Mouse (Mus musculus) MEL (cell line): ENCODE measurements around the gene Tmed6. TPM values are rescaled to one million over a fixed set of nuclear protein-coding genes. Genes with fewer than 3 reads are reported as not detected.

Experiments
- DNase-seq: peaks from one replicate; pipeline ENCODE4 v3.0.0; 2011; ENCODE audit warnings: low read depth, low spot score
- H3K27ac ChIP-seq: 2 replicates; pipeline ENCODE4 v1.5.1; 2012; ENCODE audit warnings: low read depth, mild to moderate bottlenecking, control low read depth, low read length, moderate library complexity; ENCODE audit not compliant: control insufficient read depth
- H3K27me3 ChIP-seq, 2 experiments: fragments of 150-350 bp in 1 of 2; sonication (generic) in 1 of 2; 2 replicates each; pipeline ENCODE4 v1.6.1; 2012; ENCODE audit warnings: low read length in 2 of 2, mild to moderate bottlenecking in 2 of 2, improper control_type of control experiment in 1 of 2, moderate library complexity in 1 of 2; ENCODE audit not compliant: insufficient read depth in 2 of 2, control insufficient read depth in 1 of 2
- H3K36me3 ChIP-seq, 2 experiments: 2 replicates each; pipeline ENCODE4 v1.6.1; 2012 to 2014; ENCODE audit warnings: low read length in 2 of 2, improper control_type of control experiment in 1 of 2, inconsistent platforms in 1 of 2, mild to moderate bottlenecking in 1 of 2; ENCODE audit not compliant: insufficient read depth in 2 of 2, control insufficient read depth in 1 of 2
- H3K4me1 ChIP-seq, 2 experiments: fragments of 150-350 bp in 1 of 2; sonication (generic) in 1 of 2; 2 replicates each; pipeline ENCODE4 v1.6.1; 2012; ENCODE audit warnings: low read length in 2 of 2, improper control_type of control experiment in 1 of 2, mild to moderate bottlenecking in 1 of 2; ENCODE audit not compliant: insufficient read depth in 2 of 2, control insufficient read depth in 1 of 2
- H3K4me3 ChIP-seq, 2 experiments: fragments of 150-350 bp in 1 of 2; sonication (generic) in 1 of 2; 2 replicates each; pipeline ENCODE4 v1.5.1; 2012; ENCODE audit warnings: low read depth in 2 of 2, low read length in 2 of 2, mild to moderate bottlenecking in 2 of 2, moderate library complexity in 2 of 2, control low read depth in 1 of 2, improper control_type of control experiment in 1 of 2; ENCODE audit not compliant: control insufficient read depth in 1 of 2, insufficient read depth in 1 of 2
- H3K79me2 ChIP-seq: 2 replicates; pipeline ENCODE4 v1.6.1; 2012; ENCODE audit warnings: mild to moderate bottlenecking, low read length, moderate library complexity; ENCODE audit not compliant: control insufficient read depth, poor library complexity, insufficient read depth
- H3K9ac ChIP-seq: 2 replicates; pipeline ENCODE4 v1.6.1; 2012; ENCODE audit warnings: low read depth, mild to moderate bottlenecking, control low read depth, low read length, moderate library complexity; ENCODE audit not compliant: control insufficient read depth, poor library complexity, severe bottlenecking
- H3K9me3 ChIP-seq: fragments of 150-350 bp; sonication (generic); replicated peaks from 2 replicates; pipeline ENCODE4 v1.6.1; 2012; ENCODE audit warnings: mild to moderate bottlenecking, low read length, improper control_type of control experiment, moderate library complexity; ENCODE audit not compliant: insufficient read depth
- BHLHE40 ChIP-seq: IDR thresholded peaks from 2 replicates; pipeline ENCODE4 v1.6.1; 2012; ENCODE audit warnings: low read depth, mild to moderate bottlenecking, inconsistent platforms, low read length, improper control_type of control experiment, borderline replicate concordance
- CHD1 ChIP-seq: IDR thresholded peaks from 2 replicates; pipeline ENCODE4 v1.6.1; 2012; ENCODE audit warnings: low read depth, mild to moderate bottlenecking, inconsistent platforms, low read length, improper control_type of control experiment
- CHD2 ChIP-seq: IDR thresholded peaks from 2 replicates; pipeline ENCODE4 v1.6.1; 2011; ENCODE audit warnings: low read length, improper control_type of control experiment
- E2F4 ChIP-seq: IDR thresholded peaks from 2 replicates; pipeline ENCODE4 v1.6.1; 2011; ENCODE audit warnings: low read depth, low read length, improper control_type of control experiment, borderline replicate concordance
- EP300 ChIP-seq, 2 experiments: IDR thresholded peaks; 2 replicates each; pipeline ENCODE4 v1.6.1; 2011; ENCODE audit warnings: improper control_type of control experiment in 2 of 2, low read length in 2 of 2, low read depth in 1 of 2, mild to moderate bottlenecking in 1 of 2
- ETS1 ChIP-seq: IDR thresholded peaks from 2 replicates; pipeline ENCODE4 v1.6.1; 2012; ENCODE audit warnings: low read depth, mild to moderate bottlenecking, inconsistent platforms, low read length, improper control_type of control experiment, moderate library complexity
- GABPA ChIP-seq: IDR thresholded peaks from 2 replicates; pipeline ENCODE4 v1.6.1; 2012; ENCODE audit warnings: low read depth, mild to moderate bottlenecking, inconsistent platforms, low read length, improper control_type of control experiment, moderate library complexity
- GATA1 ChIP-seq: IDR thresholded peaks from 2 replicates; pipeline ENCODE4 v1.6.1; 2011; ENCODE audit warnings: low read depth, low read length, improper control_type of control experiment
- JUND ChIP-seq: IDR thresholded peaks from 2 replicates; pipeline ENCODE4 v1.6.1; 2011; ENCODE audit warnings: low read depth, mild to moderate bottlenecking, improper control_type of control experiment, low read length
- KAT2A ChIP-seq: conservative IDR thresholded peaks from 2 replicates; pipeline ENCODE4 v1.6.1; 2012; ENCODE audit warnings: low read depth, low read length, improper control_type of control experiment, inconsistent platforms
- MAFK ChIP-seq: IDR thresholded peaks from 2 replicates; pipeline ENCODE4 v1.6.1; 2011; ENCODE audit warnings: low read depth, mild to moderate bottlenecking, low read length, improper control_type of control experiment, borderline replicate concordance
- MEF2A ChIP-seq: IDR thresholded peaks from 2 replicates; pipeline ENCODE4 v1.6.1; 2014; ENCODE audit warnings: low read depth, mild to moderate bottlenecking, inconsistent platforms, low read length, improper control_type of control experiment; ENCODE audit not compliant: poor library complexity, insufficient replicate concordance, severe bottlenecking; ENCODE audit errors: extremely low read depth
- MYB ChIP-seq: IDR thresholded peaks from 2 replicates; pipeline ENCODE4 v1.6.1; 2011; ENCODE audit warnings: mild to moderate bottlenecking, low read depth, low read length, improper control_type of control experiment
- MYC ChIP-seq: IDR thresholded peaks from 2 replicates; pipeline ENCODE4 v1.6.1; 2011; ENCODE audit warnings: low read depth, mild to moderate bottlenecking, low read length, improper control_type of control experiment, moderate library complexity
- NELFE ChIP-seq: IDR thresholded peaks from 2 replicates; pipeline ENCODE4 v1.6.1; 2011; ENCODE audit warnings: low read depth, low read length, improper control_type of control experiment
- NRF1 ChIP-seq: IDR thresholded peaks from 2 replicates; pipeline ENCODE4 v1.6.1; 2014; ENCODE audit warnings: low read depth, mild to moderate bottlenecking, inconsistent platforms, low read length, improper control_type of control experiment, moderate library complexity; ENCODE audit not compliant: poor library complexity, insufficient read depth, severe bottlenecking
- POLR2AphosphoS5 ChIP-seq: IDR thresholded peaks from 2 replicates; pipeline ENCODE4 v1.6.1; 2012; ENCODE audit warnings: low read depth, borderline replicate concordance, mild to moderate bottlenecking, inconsistent platforms, low read length, moderate library complexity, mixed read lengths
- RAD21 ChIP-seq: IDR thresholded peaks from 2 replicates; pipeline ENCODE4 v1.6.1; 2011; ENCODE audit warnings: mild to moderate bottlenecking, low read depth, low read length, improper control_type of control experiment
- RCOR1 ChIP-seq: IDR thresholded peaks from 2 replicates; pipeline ENCODE4 v1.6.1; 2012; ENCODE audit warnings: low read depth, mild to moderate bottlenecking, inconsistent platforms, low read length, improper control_type of control experiment
- SIN3A ChIP-seq: IDR thresholded peaks from 2 replicates; pipeline ENCODE4 v1.6.1; 2012; ENCODE audit warnings: low read length, improper control_type of control experiment, inconsistent platforms
- SMC3 ChIP-seq: IDR thresholded peaks from 2 replicates; pipeline ENCODE4 v1.6.1; 2011; ENCODE audit warnings: low read depth, low read length, improper control_type of control experiment
- TAL1 ChIP-seq: IDR thresholded peaks from 2 replicates; pipeline ENCODE4 v1.6.1; 2012; ENCODE audit warnings: mild to moderate bottlenecking, inconsistent platforms, low read length, moderate library complexity, mixed read lengths
- TCF12 ChIP-seq: IDR thresholded peaks from 2 replicates; pipeline ENCODE4 v1.6.1; 2014; ENCODE audit warnings: low read depth, mild to moderate bottlenecking, inconsistent platforms, low read length, improper control_type of control experiment, moderate library complexity
- UBTF ChIP-seq: IDR thresholded peaks from 2 replicates; pipeline ENCODE4 v1.6.1; 2012; ENCODE audit warnings: low read depth, mild to moderate bottlenecking, inconsistent platforms, low read length, improper control_type of control experiment, moderate library complexity, borderline replicate concordance; ENCODE audit not compliant: insufficient read depth
- USF1 ChIP-seq: IDR thresholded peaks from 2 replicates; pipeline ENCODE4 v1.6.1; 2014; ENCODE audit warnings: low read depth, mild to moderate bottlenecking, inconsistent platforms, low read length, improper control_type of control experiment, moderate library complexity
- USF2 ChIP-seq, 2 experiments: IDR thresholded peaks; 2 replicates each; pipeline ENCODE4 v1.6.1; 2011 to 2012; ENCODE audit warnings: improper control_type of control experiment in 2 of 2, low read length in 2 of 2, borderline replicate concordance in 1 of 2, inconsistent platforms in 1 of 2, low read depth in 1 of 2, mild to moderate bottlenecking in 1 of 2; ENCODE audit not compliant: insufficient read depth in 1 of 2
- ZKSCAN1 ChIP-seq: IDR thresholded peaks from 2 replicates; pipeline ENCODE4 v1.6.1; 2012; ENCODE audit warnings: low read depth, mild to moderate bottlenecking, inconsistent platforms, low read length, improper control_type of control experiment, moderate library complexity
- ZNF384 ChIP-seq: IDR thresholded peaks from 2 replicates; pipeline ENCODE4 v1.6.1; 2012; ENCODE audit warnings: low read depth, mild to moderate bottlenecking, inconsistent platforms, low read length, improper control_type of control experiment
- polyA plus RNA-seq, 2 experiments: library from polyadenylated mRNA; stranded (reverse) in 1 of 2; unstranded in 1 of 2; fragments of >175 nt in 1 of 2; fragments of >200 nt in 1 of 2; gene quantifications; 2 replicates each; pipeline versions ENCODE4 v1.2.1 to v1.2.4; 2012; ENCODE audit warnings: low replicate concordance in 2 of 2, low read depth in 1 of 2; ENCODE audit not compliant: insufficient read length in 2 of 2, insufficient read depth in 1 of 2, missing spikeins in 1 of 2
- total RNA-seq: library from RNA; depleted of rRNA; stranded (reverse); fragments of 300-350 nt; gene quantifications from 2 replicates; pipeline ENCODE4 v1.2.3, GENCODE M21; 2012

Tmed6 gene
- total and polyA plus RNA-seq, 3 experiments = not detected

DNA sequence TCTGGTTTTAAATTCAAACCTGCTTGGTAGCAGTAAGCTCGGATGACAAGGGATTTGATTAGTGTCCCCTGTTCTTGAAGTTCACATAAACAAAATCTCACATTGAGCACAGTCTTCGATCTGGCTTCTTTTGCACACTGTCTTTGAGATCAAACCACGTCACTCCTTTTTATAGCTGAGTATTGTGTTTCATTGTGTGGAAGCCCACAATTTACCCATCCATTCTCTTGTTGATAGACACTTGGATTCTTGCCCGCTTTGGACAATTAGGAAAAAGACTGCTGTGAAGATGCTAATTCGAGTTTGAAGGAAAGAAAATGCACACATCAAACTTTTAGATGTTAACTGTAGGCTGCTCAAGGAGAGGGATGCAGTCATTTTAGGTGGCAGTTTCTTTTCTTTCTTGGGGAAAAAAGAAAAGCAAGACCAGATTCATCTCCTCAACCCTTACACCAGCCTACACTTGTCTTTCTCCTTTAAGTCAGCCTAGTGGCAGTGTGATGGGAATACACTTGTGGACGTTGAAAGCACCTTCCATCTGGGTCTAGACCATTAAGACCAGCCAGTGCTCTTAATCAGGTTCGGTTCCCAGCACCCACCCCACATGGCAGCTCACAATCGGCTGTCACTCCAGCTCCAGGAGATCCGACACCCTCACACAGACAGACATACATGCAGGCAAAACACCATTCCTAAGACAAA, 45.3 kb upstream of the Tmed6 start:
- Histone ChIP-seq H3K9me3 (no peaks in the 10 kb centered on the region), H3K4me1 (peaks cover 0 to 18% of the 10 kb centered on the region in 2 experiments; a peak in 2 of 4 replicates), H3K79me2 (no peaks in the 10 kb centered on the region), H3K36me3 (peaks cover 0 to 23% of the 10 kb centered on the region in 2 experiments; a peak in 2 of 4 replicates), H3K9ac (no peak overlapping the region), H3K4me3 (no peak overlapping the region), H3K27me3 (no peaks in the 10 kb centered on the region), H3K27ac (no peak overlapping the region)
- no peak for TF ChIP-seq GATA1
- no peak for TF ChIP-seq KAT2A
- no peak for TF ChIP-seq NELFE
- TF ChIP-seq MAFK = no peak
- TF ChIP-seq MYC = no peak
- TF ChIP-seq MEF2A = no peak
- TF ChIP-seq ZKSCAN1 = no peak
- no peak for TF ChIP-seq USF2 (IDR thresholded peaks at IDR 0.05; ENCODE audit: borderline replicate concordance in 1 of 2, insufficient read depth in 1 of 2, low read depth in 1 of 2, low read length in 2 of 2)
- TF ChIP-seq ETS1 = no peak
- TF ChIP-seq USF1 = no peak
- no peak for TF ChIP-seq TCF12
- TF ChIP-seq JUND = no peak
- TF ChIP-seq EP300 (IDR thresholded peaks at IDR 0.05; ENCODE audit: low read depth in 1 of 2, low read length in 2 of 2) = no peak
- TF ChIP-seq UBTF = no peak
- no peak for TF ChIP-seq MYB
- DNase-seq = peak; percentile 28

DNA sequence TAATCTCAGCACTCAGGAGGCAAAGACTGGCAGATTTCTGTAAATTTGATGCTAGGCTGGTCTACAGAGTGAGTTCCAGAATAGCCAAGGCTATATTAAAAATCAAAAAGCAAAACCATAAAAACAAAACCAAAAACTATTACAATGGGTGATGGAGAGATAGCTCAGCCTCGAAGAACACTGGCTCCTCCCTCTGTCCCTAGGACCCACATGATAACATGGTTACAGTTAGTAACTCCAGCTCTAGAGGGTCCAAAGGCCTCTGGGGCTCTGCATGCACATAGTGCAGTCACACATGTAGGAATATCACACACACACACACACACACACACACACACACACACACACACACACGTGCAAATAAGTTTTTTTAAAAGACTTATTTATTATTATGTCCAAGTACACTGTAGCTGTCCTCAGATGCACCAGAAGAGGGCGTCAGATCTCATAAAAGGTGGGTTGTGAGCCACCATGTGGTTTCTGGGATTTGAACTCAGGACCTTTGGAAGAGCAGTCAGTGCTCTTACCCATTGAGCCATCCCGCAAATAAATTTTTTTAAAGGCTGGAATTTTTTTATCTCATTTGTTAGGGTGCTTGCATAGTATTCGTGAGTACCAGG, 44.5 kb upstream of the Tmed6 start:
- H3K27ac ChIP-seq = no peak overlapping the region
- H3K79me2 ChIP-seq = no peaks in the 10 kb centered on the region
- peak; percentile 55 for DNase-seq
- H3K36me3 ChIP-seq = peaks cover 0 to 18% of the 10 kb centered on the region in 2 experiments; a peak in 2 of 4 replicates
- H3K9me3 ChIP-seq = no peaks in the 10 kb centered on the region
- no peak overlapping the region for H3K9ac ChIP-seq
- peaks cover 0 to 14% of the 10 kb centered on the region in 2 experiments; a peak in 2 of 4 replicates for H3K4me1 ChIP-seq
- H3K4me3 ChIP-seq = no peak overlapping the region
- no peaks in the 10 kb centered on the region for H3K27me3 ChIP-seq
- TF ChIP-seq MYC (peak; percentile 29; the same call in 1 of the 2 replicates), CHD1 (no peak), SMC3 (peak; percentile 37), CHD2 (no peak), NRF1 (no peak), UBTF (no peak), MYB (no peak), GABPA (no peak), ZKSCAN1 (no peak), EP300 (IDR thresholded peaks at IDR 0.05; ENCODE audit: low read depth in 1 of 2, low read length in 2 of 2) (no peak), E2F4 (no peak), NELFE (no peak), ZNF384 (peak; percentile 52), RAD21 (peak; percentile 21), TAL1 (no peak), POLR2AphosphoS5 (no peak), BHLHE40 (no peak), RCOR1 (no peak), USF1 (0 out of 2 replicates have a peak, but pooled peaks have one; percentile 4), SIN3A (no peak)
